Mouse (Mus musculus) kidney, embryonic 14.5 days (tissue): ENCODE results near the gene Kcne3. TPM values are rescaled to one million over a fixed set of nuclear protein-coding genes. Genes with fewer than 3 reads are reported as not detected.

Experiments used
- ATAC-seq: fragments of 200-750 bp; cut with Nextera tagmentation; 2 replicates; pipeline ENCODE4 v1.8.0; 2017; ENCODE audit warnings: moderate number of reproducible peaks, mild to moderate bottlenecking, moderate TSS enrichment, moderate library complexity; ENCODE audit not compliant: low FRiP score, low TSS enrichment
- H3K27ac ChIP-seq: fragments of 300-500 bp; sonication (generic); 2 replicates; pipeline ENCODE4 v1.5.1; 2014; ENCODE audit warnings: low read depth, mild to moderate bottlenecking, low read length, moderate library complexity, mixed read lengths
- H3K27me3 ChIP-seq: fragments of 300-500 bp; sonication (generic); 2 replicates; pipeline ENCODE4 v1.6.1; 2014; ENCODE audit warnings: mild to moderate bottlenecking, low read length; ENCODE audit not compliant: control insufficient read depth, insufficient read depth
- H3K36me3 ChIP-seq: fragments of 300-500 bp; sonication (generic); 2 replicates; pipeline ENCODE4 v1.6.1; 2014; ENCODE audit warnings: low read length, mixed read lengths; ENCODE audit not compliant: control insufficient read depth, insufficient read depth
- H3K4me1 ChIP-seq: fragments of 300-500 bp; sonication (generic); 2 replicates; pipeline ENCODE4 v1.6.1; 2014; ENCODE audit warnings: low read length, mixed read lengths; ENCODE audit not compliant: control insufficient read depth, insufficient read depth
- H3K4me2 ChIP-seq: fragments of 300-500 bp; sonication (generic); replicated peaks from 2 replicates; pipeline ENCODE4 v1.6.1; 2014; ENCODE audit warnings: low read depth, mild to moderate bottlenecking, low read length
- H3K4me3 ChIP-seq: fragments of 300-500 bp; sonication (generic); 2 replicates; pipeline ENCODE4 v1.5.1; 2014; ENCODE audit warnings: mild to moderate bottlenecking, low read length
- H3K9ac ChIP-seq: fragments of 300-500 bp; sonication (generic); 2 replicates; pipeline ENCODE4 v1.6.1; 2014; ENCODE audit warnings: low read depth, mild to moderate bottlenecking, low read length, moderate library complexity
- H3K9me3 ChIP-seq: fragments of 300-500 bp; sonication (generic); 2 replicates; pipeline ENCODE4 v1.6.1; 2016; ENCODE audit warnings: low read length; ENCODE audit not compliant: control insufficient read depth
- WGBS: fragments of 180-500 bp; shearing (Covaris S2); extraction: QIAGEN DNeasy Blood & Tissue Kit; methylation state at CpG from one replicate; pipeline ENCODE4 v1.1.7; 2014; 5-methylcytosine and 5-hydroxymethylcytosine counted together
- polyA plus RNA-seq: library from polyadenylated mRNA; unstranded; fragments of >200 nt; fragmentation: Nextera tagmentation; extraction: Ambion mirVana; gene quantifications from 2 replicates; pipeline ENCODE4 v1.2.1, GENCODE M21; 2014

Gene Kcne3
- polyA plus RNA-seq, 1 experiment from 2014 or later = 2.4 TPM

DNA sequence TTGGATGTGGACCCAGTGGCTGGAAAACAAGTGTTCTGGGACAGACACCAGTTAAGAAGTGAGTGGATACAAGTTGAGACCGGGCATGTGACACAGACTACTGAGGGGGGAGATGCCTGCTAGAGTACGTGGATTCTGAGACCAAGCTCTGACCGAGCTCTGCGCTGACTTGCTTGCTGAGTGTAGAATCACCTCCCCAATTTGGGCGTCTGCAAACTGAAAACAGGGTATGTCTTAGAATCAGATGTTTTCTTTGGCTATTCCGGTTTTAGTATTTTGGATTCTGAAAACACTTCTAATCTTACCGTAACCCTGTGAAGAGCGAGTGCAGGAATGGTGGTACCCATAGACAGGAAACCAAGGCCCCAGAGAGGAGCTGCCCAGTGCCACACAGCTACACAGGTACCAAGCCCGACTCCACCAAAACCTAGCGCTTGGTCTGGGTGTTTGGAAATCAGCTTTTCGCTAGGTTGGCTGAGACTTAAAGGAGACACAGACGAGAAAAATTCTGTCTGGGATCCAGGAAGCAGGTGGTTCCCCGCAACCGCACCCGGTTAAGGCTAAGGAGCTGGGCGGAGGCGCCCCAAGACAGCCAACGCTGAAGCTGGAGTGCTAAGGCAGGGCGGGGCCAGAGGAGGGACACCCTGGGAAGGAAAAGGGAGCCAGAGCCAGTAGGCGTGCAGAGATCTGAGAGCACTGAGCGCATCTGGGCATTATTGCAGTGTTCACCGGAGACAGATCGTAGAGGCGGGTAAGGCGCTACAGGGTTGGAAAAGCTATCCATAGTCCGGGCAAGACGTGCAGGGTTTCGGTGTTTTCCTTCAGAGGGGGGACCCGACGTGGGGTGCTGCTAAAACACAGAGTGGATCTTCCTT, 2.0 kb downstream of the Kcne3 start:
- no peak overlapping the region for H3K27ac ChIP-seq
- peaks cover 6% of the 10 kb centered on the region; the same call in 1 of the 2 replicates for H3K4me1 ChIP-seq
- H3K9me3 ChIP-seq = no peaks in the 10 kb centered on the region
- peak overlapping the region; percentile 46 for H3K4me3 ChIP-seq
- no peaks in the 10 kb centered on the region for H3K36me3 ChIP-seq
- peak overlapping the region; percentile 67 for H3K4me2 ChIP-seq
- peak overlapping the region; percentile 37; the same call in 1 of the 2 replicates for H3K9ac ChIP-seq
- ATAC-seq = peak; percentile 86
- 9% methylated on average over 30 of the region's 30 CpGs for WGBS
- H3K27me3 ChIP-seq = peaks cover 26% of the 10 kb centered on the region

DNA sequence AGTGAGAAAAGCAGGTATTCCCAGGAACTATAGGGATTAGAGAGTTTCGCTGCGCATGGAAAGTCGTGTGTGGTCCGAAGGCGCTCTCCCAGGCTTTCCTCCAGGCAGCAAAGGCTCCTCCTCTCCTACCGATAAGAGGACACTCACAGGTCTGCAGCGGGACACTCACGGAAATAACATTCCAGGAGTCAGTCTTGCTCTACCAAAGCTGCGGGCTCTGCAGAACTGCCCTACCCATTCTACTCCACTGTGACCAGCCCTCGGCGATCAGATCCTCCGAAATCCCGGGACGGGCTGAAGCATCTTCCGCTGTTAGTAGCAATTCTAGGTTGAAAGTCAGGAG, 2.6 kb downstream of the Kcne3 start:
- H3K4me3 ChIP-seq = peak overlapping the region; percentile 46
- ATAC-seq = peak; percentile 55
- WGBS = 1% methylated on average over 15 of the region's 15 CpGs
- peaks cover 6% of the 10 kb centered on the region; the same call in 1 of the 2 replicates for H3K4me1 ChIP-seq
- peak overlapping the region; percentile 67 for H3K4me2 ChIP-seq
- peaks cover 26% of the 10 kb centered on the region for H3K27me3 ChIP-seq
- no peaks in the 10 kb centered on the region for H3K36me3 ChIP-seq
- H3K9me3 ChIP-seq = no peaks in the 10 kb centered on the region
- H3K27ac ChIP-seq = no peak overlapping the region
- no peak overlapping the region; the same call in 1 of the 2 replicates for H3K9ac ChIP-seq

DNA sequence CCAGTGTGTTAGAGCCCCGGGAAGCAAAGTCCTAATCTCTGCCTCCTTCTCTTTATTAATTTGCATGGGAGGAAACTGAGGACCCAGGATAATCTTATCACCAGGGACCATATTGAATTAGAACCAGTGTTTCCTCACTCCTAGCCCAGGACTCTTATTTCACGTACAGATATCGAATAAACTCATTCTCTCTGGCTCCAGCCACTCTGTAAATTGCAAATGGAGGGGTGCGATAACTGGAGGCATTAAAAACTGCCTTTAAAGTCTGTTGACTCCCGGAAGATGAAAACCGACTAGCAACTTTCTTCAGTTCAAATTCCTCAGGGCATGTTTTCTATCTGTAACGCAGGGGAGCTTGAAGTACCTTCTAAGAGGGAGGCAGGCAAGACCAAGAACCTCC, 3.1 kb downstream of the Kcne3 start:
- no peaks in the 10 kb centered on the region for H3K9me3 ChIP-seq
- no peak overlapping the region for H3K9ac ChIP-seq
- peaks cover 6% of the 10 kb centered on the region; the same call in 1 of the 2 replicates for H3K4me1 ChIP-seq
- peak overlapping the region; percentile 46 for H3K4me3 ChIP-seq
- no peak overlapping the region for H3K27ac ChIP-seq
- no peak for ATAC-seq
- H3K36me3 ChIP-seq = no peaks in the 10 kb centered on the region
- H3K4me2 ChIP-seq = peak overlapping the region; percentile 67; the same call in 1 of the 2 replicates
- WGBS = 64% methylated on average over 7 of the region's 7 CpGs
- peaks cover 26% of the 10 kb centered on the region for H3K27me3 ChIP-seq

DNA sequence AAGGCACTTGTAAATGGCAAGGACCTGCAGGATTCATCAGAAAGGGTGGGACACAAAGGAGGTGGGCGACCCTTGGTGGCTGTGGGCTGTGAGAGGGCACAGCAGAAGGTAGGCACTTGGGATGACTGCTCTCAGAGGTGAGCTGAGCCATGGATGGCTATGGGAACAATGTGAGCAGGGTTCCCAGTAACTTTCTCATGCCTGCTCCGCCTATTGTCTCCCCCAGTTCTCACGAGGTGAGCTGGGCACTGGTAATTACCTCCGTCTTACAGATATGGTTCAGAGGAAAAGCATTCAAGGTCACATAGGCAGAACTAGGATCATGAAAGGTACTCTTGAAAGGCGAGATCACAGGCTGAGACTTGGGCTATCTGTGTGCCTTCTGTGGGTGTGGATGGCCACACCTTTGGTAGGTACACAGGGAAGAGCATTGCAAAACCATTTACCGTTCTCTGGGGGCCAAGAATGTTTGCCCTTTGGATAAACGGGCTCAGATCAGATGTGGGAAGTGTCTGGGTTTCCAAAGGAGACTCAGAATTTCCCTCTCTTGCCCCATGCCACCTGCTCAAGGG, 3.6 kb downstream of the Kcne3 start:
- Histone ChIP-seq H3K4me2 (no peak overlapping the region), H3K9ac (no peak overlapping the region), H3K9me3 (no peaks in the 10 kb centered on the region), H3K4me3 (no peak overlapping the region), H3K27me3 (peaks cover 26% of the 10 kb centered on the region), H3K27ac (no peak overlapping the region), H3K4me1 (peaks cover 6% of the 10 kb centered on the region; the same call in 1 of the 2 replicates), H3K36me3 (no peaks in the 10 kb centered on the region)
- no peak for ATAC-seq
- 70% methylated on average over 7 of the region's 7 CpGs for WGBS

DNA sequence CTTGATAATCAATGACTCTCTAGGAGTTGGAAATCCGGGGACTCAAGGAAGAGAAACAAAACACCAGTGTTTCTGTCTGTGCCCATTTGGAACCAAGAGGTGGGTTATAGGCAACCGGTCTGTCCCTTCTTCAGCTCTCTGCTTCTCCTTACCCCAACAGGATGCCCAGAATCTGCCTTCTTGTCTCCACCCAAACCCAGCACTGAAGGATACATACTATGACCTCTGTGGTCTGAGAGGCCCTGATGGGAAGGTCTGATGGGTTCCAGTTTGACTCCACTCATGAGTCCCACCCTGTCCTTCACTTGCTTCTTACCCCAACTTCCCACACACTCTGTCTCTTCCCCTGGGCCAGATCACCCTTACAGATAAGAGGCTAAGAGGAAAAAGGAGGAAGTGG, 4.9 kb downstream of the Kcne3 start:
- no peaks in the 10 kb centered on the region for H3K9me3 ChIP-seq
- H3K27me3 ChIP-seq = peaks cover 26% of the 10 kb centered on the region
- WGBS = 83% methylated on average over 2 of the region's 2 CpGs
- H3K4me2 ChIP-seq = no peak overlapping the region
- no peak overlapping the region for H3K9ac ChIP-seq
- H3K27ac ChIP-seq = no peak overlapping the region
- H3K36me3 ChIP-seq = no peaks in the 10 kb centered on the region
- H3K4me3 ChIP-seq = no peak overlapping the region
- peaks cover 6% of the 10 kb centered on the region; the same call in 1 of the 2 replicates for H3K4me1 ChIP-seq
- no peak for ATAC-seq

DNA sequence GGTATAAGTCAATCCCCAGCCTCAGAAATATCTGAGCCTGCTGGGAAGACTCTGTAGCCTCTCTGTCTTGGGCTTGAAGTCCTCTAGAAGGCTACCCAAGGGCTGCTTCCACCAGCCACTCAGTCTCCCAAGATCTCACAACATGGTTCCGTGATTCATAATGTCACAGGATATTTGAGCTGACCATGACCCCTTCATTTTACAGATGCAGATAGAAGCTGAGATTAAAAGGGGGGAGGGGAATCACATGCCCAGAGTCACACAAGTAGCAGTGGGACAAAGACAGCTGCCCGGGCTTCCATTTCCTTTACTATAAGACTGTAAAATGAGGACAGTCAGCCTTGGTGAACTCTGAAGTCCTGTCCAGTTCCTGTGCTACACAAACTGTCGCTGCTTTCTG, 5.3 kb downstream of the Kcne3 start:
- Histone ChIP-seq H3K9ac (0 out of 2 replicates have a peak overlapping the region, but pooled peaks have one; percentile 0), H3K4me2 (no peak overlapping the region), H3K36me3 (no peaks in the 10 kb centered on the region), H3K27me3 (peaks cover 26% of the 10 kb centered on the region), H3K9me3 (no peaks in the 10 kb centered on the region), H3K4me3 (no peak overlapping the region), H3K27ac (no peak overlapping the region), H3K4me1 (peaks cover 6% of the 10 kb centered on the region; the same call in 1 of the 2 replicates)
- no peak for ATAC-seq
- WGBS = 66% methylated on average over 3 of the region's 3 CpGs

DNA sequence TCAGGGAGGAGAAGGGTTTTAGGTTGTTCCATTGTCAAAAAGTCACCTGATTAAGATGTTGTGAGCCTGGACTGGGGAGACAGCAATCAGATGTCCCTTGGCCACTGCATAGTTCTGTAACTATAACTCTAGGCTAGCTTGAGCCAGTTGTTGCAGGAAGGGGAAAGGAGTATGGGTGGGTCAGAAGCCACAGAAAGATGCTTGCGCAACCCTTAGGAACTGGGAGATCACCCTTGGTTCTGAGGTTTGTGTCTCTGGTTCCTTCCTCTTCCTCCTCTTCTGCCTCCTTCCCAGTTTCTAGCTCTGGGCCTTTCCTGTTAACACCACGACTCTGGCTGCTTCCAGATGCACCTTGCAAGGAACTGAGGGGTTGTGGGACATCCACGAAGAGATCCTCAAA, 6.1 kb downstream of the Kcne3 start:
- Histone ChIP-seq H3K4me1 (peaks cover 6% of the 10 kb centered on the region; the same call in 1 of the 2 replicates), H3K27me3 (peaks cover 24% of the 10 kb centered on the region), H3K27ac (no peak overlapping the region), H3K9me3 (no peaks in the 10 kb centered on the region), H3K36me3 (no peaks in the 10 kb centered on the region), H3K4me2 (no peak overlapping the region), H3K9ac (no peak overlapping the region), H3K4me3 (no peak overlapping the region)
- no peak for ATAC-seq
- 88% methylated on average over 3 of the region's 3 CpGs for WGBS

DNA sequence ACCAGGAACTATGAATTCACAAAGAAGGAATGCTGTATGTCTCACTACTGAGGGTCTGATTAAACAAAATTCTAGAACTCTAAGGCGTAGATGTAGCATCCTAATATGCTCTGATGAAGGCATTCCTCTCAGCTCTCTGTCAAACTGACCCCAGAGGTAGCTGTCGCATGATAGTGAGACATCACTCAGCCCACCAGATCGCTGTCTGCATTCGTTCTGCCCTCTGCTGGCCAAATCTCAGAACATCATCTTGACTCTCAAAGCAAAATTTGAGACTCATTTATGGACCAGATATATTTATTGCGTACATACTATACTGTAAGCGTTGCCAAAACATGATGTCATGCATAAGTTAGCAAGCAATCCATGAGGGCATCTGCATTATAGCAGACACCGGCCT, 11.3 kb downstream of the Kcne3 start:
- Histone ChIP-seq H3K4me3 (no peak overlapping the region), H3K27ac (no peak overlapping the region), H3K9ac (no peak overlapping the region), H3K4me1 (no peaks in the 10 kb centered on the region), H3K27me3 (no peaks in the 10 kb centered on the region), H3K9me3 (no peaks in the 10 kb centered on the region), H3K36me3 (no peaks in the 10 kb centered on the region), H3K4me2 (no peak overlapping the region)
- 26% methylated on average over 7 of the region's 7 CpGs for WGBS
- ATAC-seq = no peak

DNA sequence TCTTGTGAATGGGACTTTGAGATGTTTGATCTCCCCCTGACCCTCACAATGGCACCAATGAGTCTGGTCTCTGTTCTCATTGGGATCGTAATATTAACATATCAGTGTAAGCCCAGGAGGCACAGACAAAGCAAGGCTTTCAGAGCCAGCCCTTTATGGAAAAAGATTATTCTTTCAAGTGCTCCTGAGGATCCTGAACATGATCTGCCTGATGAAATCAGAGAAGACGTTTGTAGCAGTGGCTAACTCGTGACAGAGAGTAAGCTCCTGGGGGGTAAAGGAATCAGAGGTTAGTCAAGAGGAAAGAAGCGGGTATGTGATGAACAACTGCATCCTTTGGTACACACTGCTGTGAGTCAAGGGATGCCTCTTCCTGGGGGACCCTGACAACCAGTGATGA, 13.9 kb downstream of the Kcne3 start:
- Histone ChIP-seq H3K36me3 (no peaks in the 10 kb centered on the region), H3K4me1 (no peaks in the 10 kb centered on the region), H3K27me3 (no peaks in the 10 kb centered on the region), H3K27ac (no peak overlapping the region), H3K9me3 (no peaks in the 10 kb centered on the region), H3K4me2 (no peak overlapping the region), H3K9ac (no peak overlapping the region), H3K4me3 (no peak overlapping the region)
- ATAC-seq = no peak
- WGBS = 36% methylated on average over 4 of the region's 4 CpGs
